8 mouse cellular contexts compared by ENCODE assay signal in the genomic region with DNA sequence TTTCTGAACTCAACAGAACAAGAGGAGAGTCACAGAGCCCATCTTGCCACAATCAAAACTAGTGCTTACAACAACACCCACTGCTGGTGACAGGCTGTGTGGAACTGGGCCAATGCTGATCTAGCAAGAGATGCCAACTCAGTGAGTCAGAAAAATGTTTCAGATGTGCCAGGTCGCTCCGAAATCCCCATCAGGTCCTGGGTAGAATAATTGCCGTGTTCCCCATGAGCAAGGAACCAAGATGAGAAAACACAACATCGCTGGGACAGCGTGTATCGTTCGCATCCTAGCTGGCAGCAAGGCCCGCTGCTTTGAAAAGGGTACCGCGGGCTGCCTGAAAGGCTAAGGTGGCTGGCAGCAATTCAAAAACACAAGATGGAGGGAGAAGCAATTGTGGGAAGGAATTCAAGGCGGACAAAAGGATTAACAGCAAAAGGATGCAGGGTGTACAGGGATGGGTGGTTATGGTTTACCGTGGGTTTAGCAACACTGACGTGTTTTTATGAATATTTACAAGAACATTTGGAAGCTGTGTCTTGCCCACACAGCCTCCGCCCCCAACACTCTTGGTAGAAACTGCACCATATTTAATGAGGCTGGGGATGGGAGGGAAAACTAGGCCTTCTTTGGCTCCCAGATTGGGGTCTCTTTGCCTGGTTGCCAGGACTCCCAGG.
DNase-seq lines count a peak whose midpoint lies in the region; TF ChIP-seq lines count a peak whose summit lies in the region.

No protein-coding gene starts in this region.

- intact Hi-C loops in heart, postnatal 14 days (cut with DNase I): no loop called here
- intact Hi-C loops in left cerebral cortex, adult 2 months (cut with DNase I): loop anchor here (1.0 to 10.0 kb wide), 8 partner anchors 25 to 1741 kb away; no protein-coding TSS in a partner anchor

- no peak for TF ChIP-seq CTCF in cerebellum, adult 2 months (IDR thresholded peaks at IDR 0.05; ENCODE audit: borderline replicate concordance, insufficient read depth, low read depth, low read length)
- TF ChIP-seq CTCF in left cerebral cortex, adult 2 months (IDR thresholded peaks at IDR 0.05): no peak

- peak; percentile 19 for DNase-seq in lung, postnatal 10 days
- DNase-seq in lung, postnatal 14 days: no peak
- DNase-seq in cerebellum, adult 2 months: peak; percentile 79 to 87
- peak; percentile 4 to 27 for DNase-seq in heart, postnatal 14 days
- peak; percentile 77 to 87 for DNase-seq in left cerebral cortex, adult 2 months (ENCODE audit: extremely low spot score in 1 of 2, low spot score in 2 of 2)
- DNase-seq in embryo, embryonic 11 days: no peak
- DNase-seq in thymus, postnatal 4 days: no peak
- DNase-seq in spleen, postnatal 10 days (ENCODE audit: low spot score in 2 of 2): no peak

- H3K27me3 ChIP-seq in cerebellum, adult 2 months (ENCODE audit: control insufficient read depth, insufficient read depth, low read length): no peaks in the 10 kb centered on the region

- peak overlapping the region; percentile 16 for H3K4me3 ChIP-seq in cerebellum, adult 2 months (replicated peaks; ENCODE audit: insufficient read depth, low read depth, low read length)
- H3K4me3 ChIP-seq in left cerebral cortex, adult 2 months: no peak overlapping the region

- no peak overlapping the region for H3K27ac ChIP-seq in cerebellum, adult 2 months (ENCODE audit: insufficient read depth, low read length)
- H3K27ac ChIP-seq in left cerebral cortex, adult 2 months: peak overlapping the region; percentile 85

- WGBS in cerebellum, adult 2 months: 10% methylated on average over 14 of the region's 14 CpGs

- H3K4me1 ChIP-seq in cerebellum, adult 2 months (ENCODE audit: control insufficient read depth, insufficient read depth, low read length): peaks cover 6% of the 10 kb centered on the region; the same call in 1 of the 2 replicates

- no peak for TF ChIP-seq POLR2A in cerebellum, adult 2 months (IDR thresholded peaks at IDR 0.05; ENCODE audit: borderline replicate concordance, insufficient read depth, low read length)

Comparison
In these comparisons a context has a peak if more than half of its experiments do, and no peak if none do; other contexts are left out.
1. DNase-seq: peak in lung, postnatal 10 days (single experiment), cerebellum, adult 2 months (2 of 2), heart, postnatal 14 days (2 of 2) and left cerebral cortex, adult 2 months (2 of 2); none in lung, postnatal 14 days (single experiment), embryo, embryonic 11 days (single experiment), thymus, postnatal 4 days (single experiment) and spleen, postnatal 10 days (0 of 2).